Mouse (Mus musculus): ENCODE data around the gene Ube4b. TPM values are rescaled to one million over a fixed set of nuclear protein-coding genes. Genes with fewer than 3 reads are reported as not detected.

The Ube4b gene
- polyA plus RNA-seq, 1 experiment from 2014 or later, result 56.5 TPM

DNA sequence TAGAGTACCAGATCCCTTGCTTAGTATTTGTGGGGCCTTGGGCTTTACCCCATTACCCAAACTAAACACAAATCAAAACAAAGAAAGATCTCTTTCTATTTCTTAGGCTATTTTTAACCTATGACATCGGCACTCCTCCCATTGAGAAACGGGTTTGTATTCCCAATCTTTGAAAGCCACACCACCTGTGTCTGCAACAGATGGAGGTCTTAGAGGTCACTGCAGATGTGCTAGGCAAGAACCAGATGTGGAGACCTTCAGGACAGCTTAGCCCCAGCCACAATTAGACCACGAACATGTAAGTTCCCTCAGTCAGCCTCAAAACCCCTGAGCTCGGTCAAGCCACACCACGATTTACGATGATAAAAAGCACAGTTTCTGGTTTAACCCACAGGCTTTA lies 103.8 kb downstream of the Ube4b start:
- peaks cover 4% of the 10 kb centered on the region for H3K4me1 ChIP-seq (replicated peaks)
- WGBS, result 89% methylated on average over 6 of the region's 6 CpGs
- no peak overlapping the region for H3K9ac ChIP-seq
- peaks cover 13% of the 10 kb centered on the region for H3K36me3 ChIP-seq
- no peaks in the 10 kb centered on the region for H3K9me3 ChIP-seq
- no peak overlapping the region for H3K4me3 ChIP-seq
- no peaks in the 10 kb centered on the region for H3K27me3 ChIP-seq
- H3K4me2 ChIP-seq, result no peak overlapping the region
- H3K27ac ChIP-seq, result no peak overlapping the region
- ATAC-seq (ENCODE audit: low FRiP score), result no peak

DNA sequence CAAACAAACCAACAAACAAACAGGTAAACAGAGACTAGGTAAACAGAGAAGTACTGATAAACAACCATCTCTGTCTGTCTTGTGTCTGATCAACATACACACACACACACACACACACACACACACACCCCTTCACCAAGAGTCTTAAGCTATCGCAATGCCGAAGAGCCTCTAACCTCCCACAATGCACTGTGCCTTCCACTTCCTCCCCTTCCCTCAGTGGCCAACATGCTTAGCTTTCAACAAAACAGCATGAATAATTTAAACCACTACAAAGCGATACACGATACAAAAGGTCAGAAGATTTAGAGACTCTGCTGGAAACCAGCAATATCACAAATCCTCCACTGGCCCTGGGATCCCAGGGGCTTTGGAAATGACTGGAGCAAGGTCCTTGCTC lies 104.3 kb downstream of the Ube4b start:
- 68% methylated on average over 4 of the region's 4 CpGs for WGBS
- H3K27ac ChIP-seq, result no peak overlapping the region
- no peak overlapping the region for H3K9ac ChIP-seq
- H3K4me1 ChIP-seq (replicated peaks), result peaks cover 9% of the 10 kb centered on the region
- H3K27me3 ChIP-seq, result no peaks in the 10 kb centered on the region
- H3K36me3 ChIP-seq, result peaks cover 9% of the 10 kb centered on the region
- ATAC-seq (ENCODE audit: low FRiP score), result no peak
- no peaks in the 10 kb centered on the region for H3K9me3 ChIP-seq
- H3K4me3 ChIP-seq, result no peak overlapping the region
- H3K4me2 ChIP-seq, result no peak overlapping the region

DNA sequence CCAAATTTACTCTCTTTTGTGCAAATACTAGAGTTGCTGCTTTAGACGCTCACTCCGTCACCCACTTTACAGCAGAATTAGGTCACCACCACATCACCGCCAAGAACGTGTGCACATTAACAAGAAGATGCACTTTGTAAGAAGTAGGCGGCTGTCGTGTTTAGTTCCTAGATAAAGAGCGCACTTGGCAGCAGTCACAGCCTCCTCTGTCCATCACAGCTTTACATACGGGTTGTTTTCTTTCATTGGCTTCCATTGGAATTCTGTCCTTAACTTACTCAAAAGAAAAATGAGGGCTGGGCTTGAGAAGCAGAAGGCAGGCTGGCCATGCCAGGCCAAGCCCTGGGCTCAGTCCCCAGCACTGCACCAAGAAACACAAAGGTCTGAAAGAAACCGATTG lies 107.5 kb downstream of the Ube4b start:
- Histone ChIP-seq H3K4me3 (no peak overlapping the region), H3K27me3 (no peaks in the 10 kb centered on the region), H3K27ac (0 out of 2 replicates have a peak overlapping the region, but pooled peaks have one; percentile 42), H3K4me2 (no peak overlapping the region), H3K4me1 (replicated peaks) (peaks cover 12% of the 10 kb centered on the region), H3K9me3 (no peaks in the 10 kb centered on the region), H3K9ac (no peak overlapping the region), H3K36me3 (no peaks in the 10 kb centered on the region)
- 56% methylated on average over 9 of the region's 9 CpGs for WGBS
- peak; percentile 74 for ATAC-seq (ENCODE audit: low FRiP score)

DNA sequence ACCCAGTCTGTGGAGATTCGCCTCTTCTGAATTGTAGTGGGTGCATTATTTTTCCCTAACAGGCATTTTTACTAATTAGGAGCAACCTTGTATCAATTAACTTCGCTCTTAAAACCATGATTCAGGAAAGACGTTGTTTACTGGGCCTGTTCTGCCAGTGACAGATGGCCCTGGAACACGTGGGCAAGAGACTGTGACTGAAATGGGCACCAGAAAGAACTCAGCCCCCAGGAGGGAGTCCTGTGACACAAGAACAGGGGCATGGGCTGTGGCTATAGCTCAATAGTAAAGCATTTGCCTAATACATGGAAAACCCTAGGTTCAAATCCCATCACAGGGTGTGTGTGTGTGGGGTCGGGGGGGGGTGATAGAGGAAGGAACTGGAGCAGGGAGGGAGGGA lies 109.2 kb downstream of the Ube4b start:
- H3K9ac ChIP-seq, result no peak overlapping the region
- H3K9me3 ChIP-seq, result no peaks in the 10 kb centered on the region
- peaks cover 15% of the 10 kb centered on the region for H3K4me1 ChIP-seq (replicated peaks)
- H3K36me3 ChIP-seq, result no peaks in the 10 kb centered on the region
- H3K4me2 ChIP-seq, result no peak overlapping the region
- 51% methylated on average over 5 of the region's 5 CpGs for WGBS
- no peaks in the 10 kb centered on the region for H3K27me3 ChIP-seq
- no peak overlapping the region for H3K4me3 ChIP-seq
- no peak for ATAC-seq (ENCODE audit: low FRiP score)
- H3K27ac ChIP-seq, result peak overlapping the region; percentile 24

DNA sequence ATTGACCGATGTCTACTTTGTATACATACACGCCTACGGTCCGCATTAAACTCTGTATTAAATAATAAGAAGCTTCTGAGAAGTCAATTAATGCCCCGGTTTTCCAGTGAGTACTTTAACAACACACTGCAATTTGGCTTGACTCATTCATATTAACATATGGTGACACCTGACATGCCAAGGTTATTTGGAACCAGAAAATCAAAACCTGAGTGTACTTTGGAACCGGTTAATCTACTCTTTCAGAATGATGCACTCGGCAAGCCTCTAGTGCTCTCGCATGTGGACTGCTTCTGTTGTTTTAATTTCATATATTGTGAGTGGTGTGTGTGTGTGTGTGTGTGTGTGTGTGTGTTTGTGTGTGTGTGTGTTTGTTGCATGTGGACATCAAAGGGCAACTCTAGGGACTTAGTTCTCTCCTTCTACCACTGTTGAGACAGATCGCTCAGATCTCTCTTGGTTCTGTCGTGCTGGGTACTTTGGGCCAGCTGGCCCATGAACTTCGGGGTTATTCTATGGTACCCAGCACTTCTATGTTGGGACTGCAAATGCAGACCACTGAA lies 112.2 kb downstream of the Ube4b start:
- Histone ChIP-seq H3K27ac (no peak overlapping the region), H3K4me2 (no peak overlapping the region), H3K4me3 (no peak overlapping the region), H3K36me3 (no peaks in the 10 kb centered on the region), H3K9me3 (no peaks in the 10 kb centered on the region), H3K9ac (no peak overlapping the region), H3K27me3 (no peaks in the 10 kb centered on the region), H3K4me1 (replicated peaks) (peaks cover 17% of the 10 kb centered on the region)
- ATAC-seq (ENCODE audit: low FRiP score), result no peak
- WGBS, result 93% methylated on average over 11 of the region's 11 CpGs

DNA sequence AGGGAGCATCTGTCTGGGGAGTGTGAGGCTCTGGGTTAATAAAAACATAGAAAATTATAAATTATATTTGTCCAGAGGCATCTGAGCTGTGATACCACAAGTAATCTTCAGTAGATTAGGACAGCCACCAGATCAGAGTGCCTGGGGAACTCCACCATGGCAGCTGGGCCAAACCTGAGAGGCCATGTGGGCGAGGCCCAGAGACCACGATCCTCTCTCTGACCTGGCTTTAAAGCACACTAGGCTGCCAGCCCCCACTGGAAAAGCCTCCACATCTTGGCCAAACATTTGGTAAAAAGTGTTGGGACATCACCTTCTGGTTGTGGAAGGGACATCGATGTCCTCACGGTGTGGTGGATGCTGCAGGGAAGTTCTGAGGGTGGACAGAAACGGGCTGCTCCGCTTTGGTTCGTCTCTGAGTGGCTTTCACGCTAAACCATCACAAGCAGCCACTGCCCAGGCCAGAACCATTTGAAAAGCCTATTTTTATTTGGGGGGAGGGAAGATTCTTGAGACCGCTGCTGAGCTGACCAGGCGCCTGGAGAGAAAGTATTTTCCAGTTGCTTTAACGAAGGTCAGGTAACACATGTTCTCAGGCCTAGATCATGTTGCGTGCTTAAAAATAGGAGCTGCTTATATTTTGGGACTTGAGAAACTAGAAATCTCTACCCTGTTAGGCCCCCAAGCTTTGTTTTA lies 112.8 kb downstream of the Ube4b start:
- H3K27me3 ChIP-seq, result no peaks in the 10 kb centered on the region
- H3K36me3 ChIP-seq, result no peaks in the 10 kb centered on the region
- no peak overlapping the region for H3K4me3 ChIP-seq
- H3K9me3 ChIP-seq, result no peaks in the 10 kb centered on the region
- peaks cover 23% of the 10 kb centered on the region for H3K4me1 ChIP-seq (replicated peaks)
- 90% methylated on average over 12 of the region's 12 CpGs for WGBS
- H3K9ac ChIP-seq, result 0 out of 2 replicates have a peak overlapping the region, but pooled peaks have one; percentile 8
- H3K4me2 ChIP-seq, result no peak overlapping the region
- no peak for ATAC-seq (ENCODE audit: low FRiP score)
- H3K27ac ChIP-seq, result no peak overlapping the region

DNA sequence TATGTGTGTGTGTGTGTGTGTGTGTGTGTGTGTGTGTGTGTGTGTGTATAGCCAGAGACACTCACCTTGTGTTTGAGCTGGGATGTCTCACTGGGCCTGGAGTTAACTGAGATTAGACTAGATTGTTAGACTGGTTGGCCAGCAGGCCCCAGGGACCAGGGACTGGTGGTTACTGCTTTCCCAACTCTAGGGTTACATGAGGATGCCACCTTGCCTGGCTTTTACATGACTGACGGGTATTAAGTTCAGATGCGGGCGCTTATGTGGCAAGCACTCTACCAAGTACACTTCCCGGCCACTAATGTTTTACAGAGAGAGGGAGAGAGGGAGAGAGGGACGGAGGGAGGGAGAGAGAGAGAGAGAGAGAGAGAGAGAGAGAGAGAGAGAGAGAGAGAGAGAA lies 114.6 kb downstream of the Ube4b start:
- Histone ChIP-seq H3K27ac (no peak overlapping the region), H3K4me3 (no peak overlapping the region), H3K4me2 (no peak overlapping the region), H3K36me3 (no peaks in the 10 kb centered on the region), H3K9ac (no peak overlapping the region), H3K9me3 (no peaks in the 10 kb centered on the region), H3K4me1 (replicated peaks) (peaks cover 17% of the 10 kb centered on the region), H3K27me3 (no peaks in the 10 kb centered on the region)
- no peak for ATAC-seq (ENCODE audit: low FRiP score)
- 86% methylated on average over 5 of the region's 5 CpGs for WGBS

DNA sequence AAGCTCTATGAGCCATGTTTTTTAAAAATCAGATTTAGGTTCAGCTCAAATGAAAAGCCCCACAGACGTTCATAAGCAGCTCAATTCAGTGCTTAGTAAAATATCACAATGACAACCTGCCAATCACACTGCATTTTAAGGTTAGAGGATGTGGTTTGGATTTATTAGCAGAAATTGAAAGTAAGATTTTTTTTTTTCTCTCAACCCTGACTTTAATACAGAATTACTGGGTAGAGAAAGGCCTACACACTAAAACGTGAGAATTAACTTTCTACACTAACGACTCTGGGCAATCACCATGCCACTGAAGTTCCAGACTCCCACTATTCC lies 118.1 kb downstream of the Ube4b start:
- Histone ChIP-seq H3K27me3 (no peaks in the 10 kb centered on the region), H3K4me2 (peak overlapping the region; percentile 59), H3K9me3 (no peaks in the 10 kb centered on the region), H3K4me3 (peak overlapping the region; percentile 98), H3K27ac (peak overlapping the region; percentile 99), H3K36me3 (no peaks in the 10 kb centered on the region), H3K4me1 (replicated peaks) (peaks cover 41% of the 10 kb centered on the region), H3K9ac (peak overlapping the region; percentile 78)
- WGBS, result 26% methylated on average over 3 of the region's 3 CpGs
- no peak for ATAC-seq (ENCODE audit: low FRiP score)

DNA sequence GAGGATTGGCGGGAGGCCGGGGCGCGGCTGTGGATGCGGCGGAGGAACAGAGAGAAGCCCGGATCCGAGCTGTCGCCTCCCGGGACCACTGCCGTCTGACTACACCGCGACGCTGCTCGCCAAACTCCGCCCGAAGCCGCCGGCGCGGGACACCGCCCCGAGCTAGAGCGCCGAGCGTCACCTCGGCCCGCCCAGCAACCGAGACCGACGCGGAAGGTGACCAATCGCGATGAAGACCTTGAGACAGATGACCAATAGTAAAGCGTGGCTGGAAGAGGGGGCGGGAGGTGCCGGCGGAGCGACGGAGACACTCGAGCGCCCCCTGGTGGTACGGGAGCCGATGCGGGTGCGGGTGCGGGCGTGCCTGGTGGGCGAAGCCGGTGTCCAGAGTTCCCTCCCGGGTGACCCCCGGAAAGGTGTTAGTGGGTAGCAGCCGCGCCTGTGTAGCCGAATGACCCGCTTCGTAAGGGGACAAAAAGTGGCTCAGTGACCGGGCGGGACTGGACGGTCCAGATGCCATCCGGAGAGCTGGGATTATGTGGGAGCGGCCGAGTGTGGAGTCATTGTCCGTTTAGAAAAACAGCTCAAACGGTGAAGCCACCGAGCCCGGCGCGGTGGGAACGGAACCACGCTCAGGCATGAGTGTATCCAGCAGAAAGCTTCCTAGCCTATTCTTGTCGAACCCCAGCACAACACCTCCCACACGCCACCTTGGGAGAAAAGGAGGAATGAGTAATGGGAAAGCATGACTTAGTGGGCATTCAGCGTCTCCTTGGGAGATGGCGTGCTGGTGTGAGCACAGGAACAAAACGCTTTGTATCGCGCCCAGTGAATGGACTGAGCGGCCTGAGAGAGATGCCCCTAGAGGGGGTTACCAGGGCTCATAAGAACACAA lies 118.7 kb downstream of the Ube4b start, which contains the start of gene Kif1b:
Kif1b (minus strand) TSS at position 98 of the 895 bp plus-strand sequence.
- Histone ChIP-seq H3K27ac (peak within 1 kb of the TSS; percentile 99), H3K4me2 (peak within 1 kb of the TSS; percentile 69), H3K9ac (peak within 1 kb of the TSS; percentile 100), H3K36me3 (no peaks in the 10 kb centered on the region), H3K9me3 (no peaks in the 10 kb centered on the region), H3K4me1 (replicated peaks) (peaks cover 44% of the 10 kb centered on the region), H3K4me3 (peak within 1 kb of the TSS; percentile 98), H3K27me3 (no peaks in the 10 kb centered on the region)
- WGBS, result under 1% methylated on average over 73 of the region's 79 CpGs
- ATAC-seq (ENCODE audit: low FRiP score), result peak; percentile 96

DNA sequence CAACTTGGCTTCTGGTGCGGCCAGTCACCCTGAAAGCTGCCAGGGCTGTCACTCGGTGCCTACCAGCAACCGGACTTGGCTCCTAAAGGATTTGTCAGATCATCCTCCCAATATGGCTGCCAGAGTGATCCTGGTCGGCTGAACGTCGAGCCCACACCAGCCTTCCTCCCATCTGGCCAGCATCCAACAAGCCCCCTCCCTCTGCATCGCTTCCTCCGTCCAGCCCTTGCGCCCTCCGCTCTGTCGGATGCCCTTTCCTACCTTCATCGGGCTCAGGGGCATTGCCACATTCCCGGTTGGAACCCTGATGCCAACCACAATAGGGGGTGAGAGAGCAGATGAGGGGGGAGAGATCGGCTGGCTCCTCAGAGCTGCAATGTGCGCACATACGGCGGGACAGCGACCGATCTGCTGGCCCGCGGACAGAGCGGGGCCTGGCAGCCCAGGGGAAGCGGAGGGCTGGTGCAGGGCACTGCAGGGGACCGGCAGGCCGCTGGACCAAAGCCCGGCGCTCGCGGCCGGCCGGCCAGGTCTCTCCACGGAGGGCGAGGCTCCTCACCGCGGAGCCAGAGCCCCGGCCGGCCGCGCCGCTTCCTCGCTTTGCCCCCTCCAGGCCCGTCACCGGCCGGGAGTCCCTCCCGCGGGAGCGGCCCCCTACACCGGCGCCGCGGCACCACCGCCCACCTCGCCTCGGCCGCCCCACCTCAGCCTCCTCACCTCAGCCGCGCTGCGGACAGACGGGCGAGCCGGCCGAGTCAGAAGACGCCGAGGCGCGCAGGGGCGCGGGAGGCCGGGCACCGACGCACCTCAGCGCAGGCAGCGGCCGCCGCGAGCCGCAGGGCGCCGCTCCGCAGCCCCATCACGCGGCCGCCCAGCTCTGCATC lies 119.6 kb downstream of the Ube4b start:
- Histone ChIP-seq H3K36me3 (no peaks in the 10 kb centered on the region), H3K27me3 (no peaks in the 10 kb centered on the region), H3K4me3 (peak overlapping the region; percentile 98), H3K9me3 (no peaks in the 10 kb centered on the region), H3K27ac (peak overlapping the region; percentile 99), H3K4me2 (peak overlapping the region; percentile 69), H3K9ac (peak overlapping the region; percentile 100), H3K4me1 (replicated peaks) (peaks cover 50% of the 10 kb centered on the region)
- WGBS, result under 1% methylated on average over 63 of the region's 83 CpGs
- ATAC-seq (ENCODE audit: low FRiP score), result peak; percentile 63

DNA sequence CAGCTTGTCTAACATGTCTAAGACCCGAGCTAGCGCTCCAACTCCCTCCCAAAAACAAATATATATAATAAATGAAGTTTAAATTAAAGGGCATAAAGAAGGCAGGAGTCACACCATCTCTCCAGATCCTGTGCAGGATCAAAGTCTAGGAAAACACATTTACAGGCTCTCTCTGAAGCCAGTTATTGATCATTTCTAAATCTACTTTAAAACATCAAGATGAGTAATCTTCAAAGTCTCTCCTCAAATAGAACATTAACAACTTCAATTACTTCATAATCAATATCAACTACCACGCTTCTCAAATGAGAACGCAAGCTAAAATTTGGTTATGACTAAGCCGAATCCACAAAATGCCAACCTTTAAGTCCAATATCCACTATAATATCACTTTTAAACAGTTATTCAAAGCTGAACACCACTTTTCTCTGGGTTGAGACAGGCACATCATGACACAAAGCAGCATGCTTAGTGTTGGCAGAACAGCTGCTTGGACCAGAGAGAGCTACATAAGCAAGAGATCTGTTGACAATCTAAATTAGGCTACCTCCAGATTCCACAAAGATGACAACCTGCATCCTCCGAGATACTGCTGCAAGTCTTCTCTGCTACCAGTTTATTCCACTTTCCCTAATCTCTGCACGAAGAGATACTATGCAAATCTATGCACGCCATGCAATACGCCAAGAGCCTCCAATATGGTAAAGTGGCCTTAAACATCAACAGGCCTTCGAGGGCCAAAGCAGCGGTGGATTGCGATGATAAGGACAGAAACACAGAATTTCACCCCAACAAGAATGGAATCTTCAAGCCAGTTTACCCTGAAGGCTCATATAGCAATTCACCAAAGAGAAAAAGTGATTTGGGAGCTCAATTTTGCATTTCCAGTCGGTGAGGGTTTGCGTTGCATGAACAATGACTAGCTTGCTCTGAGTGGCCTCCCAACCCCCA lies 120.5 kb downstream of the Ube4b start:
- no peaks in the 10 kb centered on the region for H3K27me3 ChIP-seq
- H3K9ac ChIP-seq, result peak overlapping the region; percentile 100
- peak overlapping the region; percentile 98 for H3K4me3 ChIP-seq
- peak overlapping the region; percentile 69 for H3K4me2 ChIP-seq
- H3K4me1 ChIP-seq (replicated peaks), result peaks cover 59% of the 10 kb centered on the region
- no peak for ATAC-seq (ENCODE audit: low FRiP score)
- 27% methylated on average over 14 of the region's 14 CpGs for WGBS
- H3K27ac ChIP-seq, result peak overlapping the region; percentile 99
- no peaks in the 10 kb centered on the region for H3K36me3 ChIP-seq
- H3K9me3 ChIP-seq, result no peaks in the 10 kb centered on the region
